Mouse (Mus musculus) embryonic facial prominence, embryonic 13.5 days (tissue): ENCODE measurements at regions not wholly inside any gene's neighbourhood (a gene's known extent, or its start where the extent isn't known, plus 50 kb on each side); places are given as distances from the start of the nearest gene placed in this dataset.

Experiments used
- ATAC-seq: fragments of 200-750 bp; cut with Nextera tagmentation; 2 replicates; pipeline ENCODE4 v1.8.0; 2017; ENCODE audit warnings: low read depth; ENCODE audit not compliant: insufficient number of reproducible peaks, insufficient read depth, low FRiP score, low TSS enrichment
- H3K27ac ChIP-seq: fragments of 300-500 bp; sonication (generic); 2 replicates; pipeline ENCODE4 v1.5.1; 2015; ENCODE audit warnings: moderate library complexity, mild to moderate bottlenecking, inconsistent platforms
- H3K27me3 ChIP-seq: fragments of 300-500 bp; sonication (generic); 2 replicates; pipeline ENCODE4 v1.6.1; 2015; ENCODE audit warnings: mild to moderate bottlenecking, inconsistent platforms
- H3K36me3 ChIP-seq: fragments of 300-500 bp; sonication (generic); 2 replicates; pipeline ENCODE4 v1.6.1; 2015; ENCODE audit warnings: mild to moderate bottlenecking, inconsistent platforms
- H3K4me1 ChIP-seq: fragments of 300-500 bp; sonication (generic); 2 replicates; pipeline ENCODE4 v1.6.1; 2015; ENCODE audit warnings: inconsistent platforms
- H3K4me2 ChIP-seq: fragments of 300-500 bp; sonication (generic); 2 replicates; pipeline ENCODE4 v1.6.1; 2015; ENCODE audit warnings: moderate library complexity, mild to moderate bottlenecking, inconsistent platforms
- H3K4me3 ChIP-seq: fragments of 300-500 bp; sonication (generic); 2 replicates; pipeline ENCODE4 v1.5.1; 2015; ENCODE audit warnings: mild to moderate bottlenecking, inconsistent platforms
- H3K9ac ChIP-seq: fragments of 300-500 bp; sonication (generic); 2 replicates; pipeline ENCODE4 v1.6.1; 2015; ENCODE audit warnings: mild to moderate bottlenecking, inconsistent platforms
- H3K9me3 ChIP-seq: fragments of 300-500 bp; sonication (generic); 2 replicates; pipeline ENCODE4 v1.6.1; 2016; ENCODE audit warnings: inconsistent platforms
- WGBS: fragments of 180-500 bp; shearing (Covaris S2); methylation state at CpG from one replicate; pipeline ENCODE4 v1.1.7; 2015; ENCODE audit warnings: mixed read lengths; 5-methylcytosine and 5-hydroxymethylcytosine counted together

DNA sequence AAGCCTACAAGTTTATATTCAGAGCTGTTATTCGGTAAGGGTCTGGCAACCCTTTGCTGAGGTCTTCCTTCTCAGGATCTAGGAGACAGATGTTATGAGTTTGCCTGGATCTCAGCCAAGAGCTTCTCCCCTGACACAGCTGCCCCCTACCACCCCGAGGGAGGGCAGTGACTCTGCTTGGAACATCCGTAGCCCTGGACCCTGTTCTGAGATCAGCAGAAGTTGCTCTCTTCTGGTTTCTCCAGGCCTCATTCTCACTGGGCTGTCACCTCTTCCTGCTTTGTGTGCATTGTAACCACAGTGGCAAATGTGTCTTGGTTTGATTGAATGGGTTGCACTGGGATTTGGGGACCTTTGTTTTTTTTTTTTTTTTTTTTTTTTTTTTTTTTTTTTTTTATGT is 342.4 kb upstream of the Rnaseh2b start:
- H3K9me3 ChIP-seq = no peaks in the 10 kb centered on the region
- H3K4me1 ChIP-seq = peaks cover 17% of the 10 kb centered on the region
- H3K27ac ChIP-seq = peak overlapping the region; percentile 73
- H3K4me3 ChIP-seq = no peak overlapping the region
- ATAC-seq = no peak
- H3K9ac ChIP-seq = 0 out of 2 replicates have a peak overlapping the region, but pooled peaks have one; percentile 17
- no peaks in the 10 kb centered on the region for H3K36me3 ChIP-seq
- no peak overlapping the region for H3K4me2 ChIP-seq
- 21% methylated on average over 3 of the region's 3 CpGs for WGBS
- H3K27me3 ChIP-seq = no peaks in the 10 kb centered on the region

DNA sequence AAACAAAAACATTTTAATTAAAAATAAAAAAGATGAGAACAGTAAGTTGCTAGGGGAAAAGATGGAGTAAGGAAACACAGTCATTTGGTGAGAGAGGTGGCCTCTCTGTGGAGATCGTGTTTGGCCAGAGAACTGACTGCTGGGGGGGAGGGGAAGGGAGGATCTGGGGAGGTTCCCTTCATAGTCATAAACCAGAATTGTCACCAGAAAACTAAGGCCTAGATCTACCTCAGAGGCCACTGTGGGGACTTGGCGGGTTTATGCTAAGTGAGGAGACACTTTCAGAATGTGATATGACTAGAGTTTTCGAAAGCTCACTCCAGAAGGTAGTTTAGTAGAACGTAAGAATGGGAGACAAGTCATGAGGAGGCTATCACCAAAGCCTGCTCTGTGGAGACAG is 339.4 kb upstream of the Rnaseh2b start:
- 90% methylated on average over 4 of the region's 4 CpGs for WGBS
- no peaks in the 10 kb centered on the region for H3K9me3 ChIP-seq
- no peaks in the 10 kb centered on the region for H3K27me3 ChIP-seq
- peaks cover 10% of the 10 kb centered on the region for H3K4me1 ChIP-seq
- no peak overlapping the region for H3K4me3 ChIP-seq
- no peak for ATAC-seq
- H3K36me3 ChIP-seq = no peaks in the 10 kb centered on the region
- H3K4me2 ChIP-seq = no peak overlapping the region
- H3K9ac ChIP-seq = no peak overlapping the region
- no peak overlapping the region for H3K27ac ChIP-seq

DNA sequence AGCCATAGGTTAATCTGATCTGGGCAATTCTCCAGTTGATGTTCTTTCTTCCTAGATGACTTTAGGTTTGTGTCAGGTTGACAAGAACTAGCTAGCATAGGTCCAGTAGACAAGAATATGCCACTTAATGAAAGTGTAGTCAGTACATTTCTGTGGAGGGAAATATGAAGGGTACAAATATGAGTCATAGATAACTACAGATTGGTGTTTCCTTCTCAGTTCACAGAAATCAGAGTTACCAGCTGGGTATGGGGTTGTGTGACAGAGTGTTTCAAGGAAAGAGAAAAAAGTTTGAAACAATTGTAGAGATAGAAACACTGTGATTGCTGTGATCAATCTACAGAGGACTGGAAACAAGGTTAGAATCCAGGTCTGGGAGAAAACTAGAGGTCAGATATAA is 337.0 kb upstream of the Rnaseh2b start:
- H3K9ac ChIP-seq = no peak overlapping the region
- no peaks in the 10 kb centered on the region for H3K27me3 ChIP-seq
- no peaks in the 10 kb centered on the region for H3K9me3 ChIP-seq
- no peak for ATAC-seq
- H3K27ac ChIP-seq = no peak overlapping the region
- H3K36me3 ChIP-seq = no peaks in the 10 kb centered on the region
- peaks cover 11% of the 10 kb centered on the region for H3K4me1 ChIP-seq
- no peak overlapping the region for H3K4me3 ChIP-seq
- H3K4me2 ChIP-seq = no peak overlapping the region

DNA sequence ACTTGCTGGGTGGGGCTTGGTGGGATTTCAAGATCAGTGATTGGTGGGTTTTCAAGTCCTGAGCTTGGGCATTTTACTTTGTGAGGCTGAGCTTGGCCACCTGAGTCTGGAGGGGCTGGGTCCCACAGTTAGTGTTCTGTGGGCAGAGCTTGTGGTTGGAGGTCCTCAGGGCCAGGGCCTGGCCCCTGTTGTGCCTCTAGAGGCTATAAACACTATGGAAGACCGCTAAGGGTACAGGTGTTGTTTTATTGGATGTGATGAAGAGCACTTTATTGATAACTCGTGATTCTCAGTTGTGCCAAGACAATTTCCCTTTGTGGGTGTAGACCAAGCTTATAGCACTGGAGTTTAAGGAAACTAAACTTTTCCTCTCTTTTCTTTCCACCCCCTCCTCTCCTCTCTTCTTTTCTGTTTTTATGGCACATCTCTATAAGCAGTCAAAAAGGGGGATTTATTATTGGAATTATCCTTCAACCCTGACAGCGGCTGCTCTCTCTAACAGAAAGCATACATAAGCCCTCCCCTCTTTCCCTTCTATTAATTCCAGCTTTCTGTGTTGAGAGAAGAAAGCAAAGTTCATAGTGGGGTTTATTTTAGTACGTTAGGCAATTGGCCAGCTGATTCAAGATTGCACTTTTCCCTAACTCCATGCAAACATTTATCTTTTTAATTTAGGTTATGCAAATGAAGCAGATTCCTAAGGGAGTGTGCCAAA is 332.0 kb upstream of the Rnaseh2b start:
- Histone ChIP-seq H3K4me2 (no peak overlapping the region), H3K9me3 (no peaks in the 10 kb centered on the region), H3K27me3 (no peaks in the 10 kb centered on the region), H3K27ac (no peak overlapping the region), H3K4me1 (peaks cover 15% of the 10 kb centered on the region), H3K36me3 (no peaks in the 10 kb centered on the region), H3K4me3 (no peak overlapping the region), H3K9ac (no peak overlapping the region)
- WGBS = 52% methylated on average over 4 of the region's 4 CpGs
- ATAC-seq = no peak

DNA sequence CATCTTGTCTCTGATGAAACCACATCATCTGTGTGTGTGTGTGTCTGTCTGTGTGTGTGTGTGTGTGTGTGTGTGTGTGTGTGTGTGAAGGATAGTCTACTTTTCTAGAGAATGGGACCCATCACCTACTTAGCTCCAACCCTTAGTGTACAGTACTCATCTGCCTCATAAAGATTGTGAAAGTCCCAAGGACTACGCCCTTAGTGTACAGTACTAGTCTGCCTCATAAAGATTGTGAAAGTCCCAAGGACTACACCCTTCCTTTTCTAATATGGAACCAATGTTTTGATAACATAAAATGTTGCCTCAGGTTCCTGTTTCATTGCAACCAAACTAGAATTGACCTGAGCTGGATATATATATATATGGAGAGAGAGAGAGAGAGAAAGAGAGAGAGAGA is 323.9 kb upstream of the Rnaseh2b start:
- ATAC-seq = no peak
- WGBS = 97% methylated on average over 1 of the region's 1 CpGs

DNA sequence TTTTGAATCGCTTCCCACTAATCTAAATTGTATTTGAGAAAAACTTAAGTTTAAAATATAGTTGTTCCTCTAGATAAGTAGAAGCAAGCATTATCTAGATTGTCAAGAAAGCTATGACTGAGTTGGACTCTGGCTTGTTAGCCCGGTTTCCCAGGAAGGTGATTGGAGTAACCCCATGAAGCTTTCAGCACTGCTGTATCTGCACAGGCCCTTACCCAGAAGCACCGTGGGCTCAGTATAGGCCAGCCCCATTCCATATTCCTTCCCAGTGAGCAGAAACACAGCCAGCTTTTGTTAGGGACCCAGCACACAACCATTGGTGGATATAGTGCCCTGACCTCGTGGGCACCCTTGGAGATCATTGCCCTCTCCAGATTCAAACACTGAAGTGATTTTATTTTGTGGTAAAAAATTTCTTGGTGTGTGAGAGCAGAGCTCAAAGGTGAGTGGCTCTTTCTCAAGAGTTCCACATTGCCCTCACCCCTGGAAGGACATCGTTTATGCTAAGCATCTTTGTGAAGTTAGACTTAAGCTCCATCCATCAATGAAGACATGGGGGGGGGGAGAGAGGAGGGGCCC is 323.3 kb upstream of the Rnaseh2b start:
- Histone ChIP-seq H3K9ac (no peak overlapping the region), H3K27ac (no peak overlapping the region), H3K4me3 (no peak overlapping the region), H3K4me1 (no peaks in the 10 kb centered on the region; the same call in 1 of the 2 replicates), H3K9me3 (no peaks in the 10 kb centered on the region), H3K27me3 (no peaks in the 10 kb centered on the region), H3K4me2 (no peak overlapping the region), H3K36me3 (no peaks in the 10 kb centered on the region)
- WGBS = 82% methylated on average over 5 of the region's 5 CpGs
- no peak for ATAC-seq

More for the DNA sequence above, 323.9 kb upstream of the Rnaseh2b start:
- Histone ChIP-seq H3K27me3 (no peaks in the 10 kb centered on the region), H3K4me1 (no peaks in the 10 kb centered on the region; the same call in 1 of the 2 replicates), H3K9ac (no peak overlapping the region), H3K4me3 (no peak overlapping the region), H3K4me2 (no peak overlapping the region), H3K27ac (no peak overlapping the region), H3K9me3 (no peaks in the 10 kb centered on the region), H3K36me3 (no peaks in the 10 kb centered on the region)

DNA sequence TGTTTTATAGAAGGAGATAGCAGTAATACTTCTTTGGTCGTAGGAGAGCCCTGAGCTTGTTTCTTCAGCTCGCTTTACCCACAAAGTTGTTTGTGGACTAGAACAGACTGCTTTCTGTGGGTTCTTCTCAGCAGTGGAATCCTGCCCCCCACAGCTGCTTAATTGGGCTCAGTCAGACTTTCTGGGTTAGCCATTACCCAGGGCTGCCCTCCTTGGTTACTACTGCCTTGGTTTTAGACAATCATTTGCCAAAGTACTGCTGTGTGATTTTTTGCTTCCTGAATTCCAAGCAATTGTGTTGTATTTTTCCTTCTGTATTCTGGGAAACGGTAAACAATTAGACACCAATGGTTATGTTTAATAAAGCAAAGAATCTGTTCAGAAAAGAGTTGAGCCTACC is 321.8 kb upstream of the Rnaseh2b start:
- Histone ChIP-seq H3K4me2 (no peak overlapping the region), H3K9ac (no peak overlapping the region), H3K27me3 (no peaks in the 10 kb centered on the region), H3K36me3 (no peaks in the 10 kb centered on the region), H3K4me1 (peaks cover 9% of the 10 kb centered on the region), H3K9me3 (no peaks in the 10 kb centered on the region), H3K27ac (no peak overlapping the region), H3K4me3 (no peak overlapping the region)
- ATAC-seq = no peak
- 77% methylated on average over 3 of the region's 3 CpGs for WGBS

DNA sequence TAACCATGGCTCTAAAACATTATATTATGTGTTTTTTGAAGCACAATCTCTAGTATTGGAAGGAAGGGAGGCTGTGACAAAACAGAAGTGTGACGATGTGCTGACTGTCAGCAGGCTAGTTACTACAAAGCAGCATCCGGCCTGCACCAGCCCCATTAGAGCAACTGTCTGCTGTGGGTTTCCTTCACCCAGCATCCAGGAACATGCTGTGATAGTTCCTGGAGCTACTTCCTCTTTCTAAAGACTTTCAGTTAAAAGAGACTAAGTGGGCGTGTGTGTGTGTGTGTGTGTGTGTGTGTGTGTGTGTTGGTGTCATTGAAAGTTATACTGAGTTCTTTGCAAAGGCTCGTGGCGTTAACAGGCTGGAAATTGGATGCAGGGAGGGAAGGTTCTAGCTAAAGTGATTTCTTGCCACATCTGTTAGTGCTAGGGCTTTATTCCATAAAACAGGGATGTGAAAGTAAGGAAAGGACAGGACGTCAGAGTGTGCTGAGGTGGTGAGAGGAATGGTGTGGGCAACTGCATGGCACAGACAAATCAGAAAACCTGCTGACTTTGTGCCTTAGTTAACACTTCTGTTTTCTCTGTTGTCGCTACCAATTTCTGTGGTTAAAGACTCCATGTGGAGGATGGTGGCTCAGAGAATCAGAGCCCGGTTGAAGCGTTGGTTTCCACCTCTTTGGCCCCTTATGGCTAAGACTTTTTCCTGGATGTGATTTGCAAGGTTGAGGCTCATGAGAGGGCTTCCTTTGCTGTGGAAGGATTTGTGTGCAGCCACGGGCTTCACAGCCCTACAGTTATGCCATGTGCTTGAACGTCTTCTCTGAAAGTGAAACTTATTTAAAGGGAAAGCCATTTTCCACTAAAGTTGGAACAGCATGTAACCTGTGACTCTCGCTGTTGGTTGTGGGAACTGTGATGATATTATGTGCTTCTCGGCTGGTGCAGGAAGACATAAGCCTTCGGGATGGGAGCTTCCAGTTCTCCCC is 321.0 kb upstream of the Rnaseh2b start:
- no peak for ATAC-seq
- WGBS = 66% methylated on average over 14 of the region's 14 CpGs
- Histone ChIP-seq H3K27me3 (no peaks in the 10 kb centered on the region), H3K27ac (no peak overlapping the region), H3K9me3 (no peaks in the 10 kb centered on the region), H3K4me2 (no peak overlapping the region), H3K4me3 (no peak overlapping the region), H3K4me1 (peaks cover 10% of the 10 kb centered on the region), H3K36me3 (no peaks in the 10 kb centered on the region), H3K9ac (no peak overlapping the region)

DNA sequence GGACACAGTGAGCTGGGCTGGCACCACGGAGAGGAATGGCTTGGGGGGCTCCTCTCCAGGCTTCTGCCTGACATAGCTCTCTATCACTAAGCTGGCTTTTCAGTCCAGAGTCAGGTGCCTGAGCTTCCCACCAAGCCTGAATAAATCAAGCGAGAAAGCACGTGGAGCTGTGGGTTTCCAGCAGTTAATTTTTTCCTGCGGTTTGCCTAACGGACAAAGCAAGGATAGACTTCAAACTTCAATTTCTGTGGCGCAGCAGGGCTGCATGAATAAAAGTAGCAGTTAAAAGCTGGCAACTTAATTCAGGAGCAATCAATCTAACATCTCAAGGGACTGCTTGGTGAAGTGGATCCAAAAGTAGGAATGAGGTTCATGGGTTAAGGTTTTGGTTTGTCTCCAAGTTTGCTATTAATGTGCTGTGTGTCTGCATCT is 317.1 kb upstream of the Rnaseh2b start:
- whole genome bisulfite sequencing = 44% methylated on average over 6 of the region's 6 CpGs
- ATAC-seq = no peak
- Histone ChIP-seq H3K9me3 (no peaks in the 10 kb centered on the region), H3K4me2 (no peak overlapping the region), H3K27me3 (no peaks in the 10 kb centered on the region), H3K4me1 (peaks cover 10% of the 10 kb centered on the region), H3K27ac (no peak overlapping the region), H3K36me3 (no peaks in the 10 kb centered on the region), H3K4me3 (no peak overlapping the region), H3K9ac (no peak overlapping the region)

DNA sequence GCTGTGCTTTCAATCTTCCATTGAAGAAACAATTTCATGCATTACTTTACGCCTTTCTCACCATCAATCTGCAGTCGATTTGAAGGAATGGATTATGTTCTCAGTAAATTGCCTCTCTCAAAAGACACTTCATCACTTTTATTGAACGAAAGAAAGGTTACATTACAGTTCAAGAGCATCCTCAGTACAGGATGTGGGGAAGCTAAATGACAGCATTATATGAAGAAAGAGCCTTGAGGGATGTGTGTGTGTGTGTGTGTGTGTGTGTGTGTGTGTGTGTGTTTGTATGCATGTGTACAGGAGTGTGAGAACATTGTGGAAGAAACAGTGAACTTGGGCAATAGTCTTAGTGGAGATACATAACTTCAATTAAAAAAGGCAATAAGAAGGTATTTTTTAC is 311.8 kb upstream of the Rnaseh2b start:
- Histone ChIP-seq H3K27ac (no peak overlapping the region), H3K27me3 (no peaks in the 10 kb centered on the region), H3K4me2 (no peak overlapping the region), H3K4me3 (no peak overlapping the region), H3K9me3 (no peaks in the 10 kb centered on the region), H3K4me1 (peaks cover 2% of the 10 kb centered on the region; the same call in 1 of the 2 replicates), H3K36me3 (no peaks in the 10 kb centered on the region), H3K9ac (no peak overlapping the region)
- ATAC-seq = no peak
- 65% methylated on average over 3 of the region's 3 CpGs for WGBS

DNA sequence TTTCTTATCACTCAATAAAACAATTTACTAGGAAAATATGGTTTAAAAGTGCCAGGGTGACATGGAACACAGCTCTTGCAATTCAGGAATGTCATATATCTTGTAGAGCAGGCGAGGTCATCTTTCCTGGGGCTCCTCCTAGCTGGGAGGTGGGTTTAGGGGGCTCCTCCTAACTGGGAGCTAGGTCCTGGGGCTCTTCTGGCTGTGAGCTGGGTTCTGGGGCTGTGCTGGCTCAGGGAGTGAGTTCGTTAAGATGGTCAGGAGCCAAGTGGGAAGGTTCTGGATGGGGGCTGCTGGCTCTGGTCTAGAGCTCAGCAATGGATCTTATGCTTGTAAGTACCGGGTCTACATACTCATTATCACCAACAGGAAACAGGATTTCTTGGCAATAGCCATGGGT is 306.8 kb upstream of the Rnaseh2b start:
- Histone ChIP-seq H3K4me2 (no peak overlapping the region), H3K4me3 (no peak overlapping the region), H3K36me3 (no peaks in the 10 kb centered on the region), H3K27me3 (no peaks in the 10 kb centered on the region), H3K27ac (no peak overlapping the region), H3K9me3 (no peaks in the 10 kb centered on the region), H3K9ac (no peak overlapping the region), H3K4me1 (no peaks in the 10 kb centered on the region)
- no peak for ATAC-seq
- 73% methylated on average over 3 of the region's 3 CpGs for WGBS
